Mouse (Mus musculus): ENCODE data around the gene Rad51b. TPM values are rescaled to one million over a fixed set of nuclear protein-coding genes. Genes with fewer than 3 reads are reported as not detected.

Rad51b gene
- total and polyA plus RNA-seq, 3 experiments = 6.5 to 8.6 (median 8.5) TPM

DNA sequence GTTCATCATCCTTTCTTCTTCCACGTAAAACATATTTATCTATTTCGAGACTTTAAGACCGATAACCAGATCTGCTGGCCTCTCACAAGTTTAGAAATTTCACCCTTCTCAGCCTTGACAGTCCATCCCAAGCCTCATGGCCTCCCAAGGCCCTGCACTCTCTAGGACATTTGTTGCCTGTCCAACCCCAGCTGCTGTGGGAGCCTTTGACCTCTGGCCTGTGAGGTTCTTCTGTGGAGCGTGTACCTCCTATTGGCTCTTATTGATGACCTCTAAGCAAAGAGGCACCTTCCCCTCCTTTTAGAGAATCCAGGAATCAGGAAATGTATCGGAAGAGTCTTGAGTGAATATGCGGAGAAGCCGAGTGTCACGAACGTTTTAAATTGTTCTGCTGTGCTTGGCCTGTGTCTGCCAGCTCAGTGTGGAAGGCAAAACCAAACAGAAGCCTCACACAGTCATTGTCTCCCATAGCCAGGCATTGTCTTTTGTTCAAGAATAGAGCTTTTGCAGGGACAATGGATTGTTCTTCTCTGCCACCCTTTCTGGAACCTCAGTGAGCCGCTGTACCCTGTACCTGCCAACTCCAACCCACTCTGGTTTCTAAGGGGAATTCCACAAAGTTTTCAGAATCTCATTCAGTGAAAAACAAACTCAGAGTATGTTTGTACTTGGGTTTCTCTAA, 215.3 kb downstream of the Rad51b start:
- H3K27ac ChIP-seq (ENCODE audit: insufficient read depth, low read depth) = no peak overlapping the region
- no peaks in the 10 kb centered on the region for H3K27me3 ChIP-seq (replicated peaks)
- H3K9me3 ChIP-seq (replicated peaks; ENCODE audit: low read length) = no peaks in the 10 kb centered on the region
- in situ Hi-C loops (cut with MboI; ENCODE audit: low pct_ligation_motif_present, low pct_unique_long_range_greater_than_20kb, low sequenced_read_pairs) (no loop called here), dilution Hi-C loops (cut with MboI; ENCODE audit: extremely low pct_ligation_motif_present, extremely low pct_unique_long_range_greater_than_20kb, low sequenced_read_pairs) (no loop called here)
- no peak overlapping the region for H3K4me2 ChIP-seq (ENCODE audit: insufficient read depth, low read depth, poor library complexity, severe bottlenecking)
- no peak overlapping the region for H3K4me3 ChIP-seq (replicated peaks in 1 of 3; ENCODE audit: low read depth in 2 of 3, low read length in 2 of 3, poor library complexity in 1 of 3)
- peaks cover 0 to 18% of the 10 kb centered on the region in 2 experiments for H3K36me3 ChIP-seq (replicated peaks in 1 of 2; ENCODE audit: control insufficient read depth in 1 of 2, insufficient read depth in 1 of 2, low read length in 1 of 2)
- peaks cover 11 to 25% of the 10 kb centered on the region in 2 experiments; a peak in 3 of 4 replicates for H3K4me1 ChIP-seq (ENCODE audit: control insufficient read depth in 1 of 2, insufficient read depth in 2 of 2)
- TF ChIP-seq NELFE (IDR thresholded peaks at IDR 0.05; ENCODE audit: low read depth, low read length) (no peak), E2F4 (IDR thresholded peaks at IDR 0.05; ENCODE audit: insufficient replicate concordance, low read depth, low read length) (no peak), RCOR1 (conservative IDR thresholded peaks at IDR 0.05; ENCODE audit: low read depth, low read length) (no peak), ZNF384 (IDR thresholded peaks at IDR 0.05; ENCODE audit: low read depth, low read length) (no peak), POLR2A (IDR thresholded peaks at IDR 0.05; ENCODE audit: low read depth, low read length) (no peak), KAT2A (IDR thresholded peaks at IDR 0.05; ENCODE audit: insufficient replicate concordance, low read length) (no peak), USF1 (IDR thresholded peaks at IDR 0.05; ENCODE audit: low read depth, low read length) (no peak), POLR2AphosphoS2 (IDR thresholded peaks at IDR 0.05; ENCODE audit: low read depth, low read length) (no peak)
- H3K79me2 ChIP-seq (replicated peaks; ENCODE audit: control insufficient read depth, extremely low read depth, insufficient read depth, poor library complexity, severe bottlenecking) = no peaks in the 10 kb centered on the region
- no peak for DNase-seq (ENCODE audit: extremely low read depth)
- no peak overlapping the region for H3K9ac ChIP-seq (ENCODE audit: insufficient read depth, low read depth)

DNA sequence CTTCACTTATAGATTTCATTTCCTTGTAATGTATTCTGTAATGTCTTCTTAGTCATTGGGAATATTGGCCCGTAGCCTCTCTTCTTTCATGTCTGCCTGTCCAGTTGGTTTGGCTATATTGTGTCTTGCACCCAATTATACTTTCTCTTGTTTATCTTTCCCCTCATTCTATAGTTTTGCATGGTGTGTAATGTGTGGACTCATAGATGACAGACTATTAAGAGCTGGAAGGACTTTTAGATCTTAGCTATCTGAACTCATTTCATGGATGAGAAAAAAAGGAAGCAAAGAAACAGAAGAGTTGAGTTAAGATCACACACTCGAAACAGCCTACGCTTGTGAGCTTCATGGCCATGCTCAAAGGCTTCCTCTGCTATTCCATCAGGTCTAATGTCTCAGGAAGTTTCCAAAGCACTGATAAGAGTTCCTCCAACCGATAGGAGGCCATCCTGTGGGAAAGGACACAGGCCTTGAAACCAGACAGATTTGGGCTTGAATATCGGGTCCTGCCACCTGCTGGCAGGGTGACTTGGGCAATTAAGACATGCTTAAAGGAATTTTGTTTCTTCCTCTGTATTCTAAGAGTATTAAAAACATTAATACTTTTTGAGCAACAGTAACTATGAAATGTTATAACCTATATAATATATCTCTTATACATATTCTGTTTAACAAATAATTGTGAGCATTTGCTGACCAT, 216.1 kb downstream of the Rad51b start:
- no peak overlapping the region for H3K4me2 ChIP-seq (ENCODE audit: insufficient read depth, low read depth, poor library complexity, severe bottlenecking)
- H3K9ac ChIP-seq (ENCODE audit: insufficient read depth, low read depth) = no peak overlapping the region
- no peak for DNase-seq (ENCODE audit: extremely low read depth)
- H3K36me3 ChIP-seq (replicated peaks in 1 of 2; ENCODE audit: control insufficient read depth in 1 of 2, insufficient read depth in 1 of 2, low read length in 1 of 2) = peaks cover 0 to 11% of the 10 kb centered on the region in 2 experiments
- in situ Hi-C loops (cut with MboI; ENCODE audit: low pct_ligation_motif_present, low pct_unique_long_range_greater_than_20kb, low sequenced_read_pairs) (no loop called here), dilution Hi-C loops (cut with MboI; ENCODE audit: extremely low pct_ligation_motif_present, extremely low pct_unique_long_range_greater_than_20kb, low sequenced_read_pairs) (no loop called here)
- peak; percentile 14 to 46; a peak in 3 of 4 replicates for TF ChIP-seq CTCF (conservative IDR thresholded peaks at IDR 0.05 in 1 of 2, IDR thresholded peaks at IDR 0.05 in 1 of 2; ENCODE audit: low read depth in 2 of 2, low read length in 2 of 2)
- peak; percentile 43 for TF ChIP-seq SMC3 (IDR thresholded peaks at IDR 0.05; ENCODE audit: low read depth, low read length)
- no peak for TF ChIP-seq USF2 (conservative IDR thresholded peaks at IDR 0.05; ENCODE audit: low read depth, low read length)
- no peaks in the 10 kb centered on the region for H3K79me2 ChIP-seq (replicated peaks; ENCODE audit: control insufficient read depth, extremely low read depth, insufficient read depth, poor library complexity, severe bottlenecking)
- H3K27me3 ChIP-seq (replicated peaks) = no peaks in the 10 kb centered on the region
- H3K4me3 ChIP-seq (replicated peaks in 1 of 3; ENCODE audit: low read depth in 2 of 3, low read length in 2 of 3, poor library complexity in 1 of 3) = no peak overlapping the region
- H3K9me3 ChIP-seq (replicated peaks; ENCODE audit: low read length) = no peaks in the 10 kb centered on the region
- no peak overlapping the region for H3K27ac ChIP-seq (ENCODE audit: insufficient read depth, low read depth)
- H3K4me1 ChIP-seq (ENCODE audit: control insufficient read depth in 1 of 2, insufficient read depth in 2 of 2) = peaks cover 8 to 22% of the 10 kb centered on the region in 2 experiments; a peak in 3 of 4 replicates

DNA sequence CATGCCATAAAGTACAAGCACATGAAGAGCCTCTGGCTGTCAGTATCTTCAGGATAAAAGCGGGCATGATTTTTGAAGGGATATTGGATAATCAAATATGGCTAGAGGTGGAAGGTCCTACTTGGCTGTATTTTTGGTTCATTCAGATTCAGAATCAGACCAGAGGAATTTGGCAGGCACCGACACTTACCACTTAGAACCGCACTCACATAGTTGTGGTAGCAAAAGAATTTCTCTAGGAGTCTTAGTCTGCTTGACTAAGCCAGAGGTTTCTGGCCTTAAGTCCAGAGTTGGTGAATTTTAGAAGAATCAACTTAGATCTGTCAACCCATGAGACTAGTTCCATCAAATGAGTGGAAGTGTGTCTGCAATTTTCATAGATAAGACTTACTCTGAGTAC, 217.6 kb downstream of the Rad51b start:
- DNase-seq (ENCODE audit: extremely low read depth) = no peak
- Histone ChIP-seq H3K4me3 (replicated peaks in 1 of 3; ENCODE audit: low read depth in 2 of 3, low read length in 2 of 3, poor library complexity in 1 of 3) (no peak overlapping the region), H3K9ac (ENCODE audit: insufficient read depth, low read depth) (no peak overlapping the region), H3K27me3 (replicated peaks) (no peaks in the 10 kb centered on the region), H3K4me2 (ENCODE audit: insufficient read depth, low read depth, poor library complexity, severe bottlenecking) (no peak overlapping the region), H3K27ac (ENCODE audit: insufficient read depth, low read depth) (no peak overlapping the region), H3K9me3 (replicated peaks; ENCODE audit: low read length) (no peaks in the 10 kb centered on the region), H3K4me1 (ENCODE audit: control insufficient read depth in 1 of 2, insufficient read depth in 2 of 2) (peaks cover 8 to 20% of the 10 kb centered on the region in 2 experiments; a peak in 3 of 4 replicates), H3K79me2 (replicated peaks; ENCODE audit: control insufficient read depth, extremely low read depth, insufficient read depth, poor library complexity, severe bottlenecking) (no peaks in the 10 kb centered on the region), H3K36me3 (replicated peaks in 1 of 2; ENCODE audit: control insufficient read depth in 1 of 2, insufficient read depth in 1 of 2, low read length in 1 of 2) (peaks cover 0 to 9% of the 10 kb centered on the region in 2 experiments)
- dilution Hi-C loops (cut with MboI; ENCODE audit: extremely low pct_ligation_motif_present, extremely low pct_unique_long_range_greater_than_20kb, low sequenced_read_pairs) = no loop called here
- in situ Hi-C loops (cut with MboI; ENCODE audit: low pct_ligation_motif_present, low pct_unique_long_range_greater_than_20kb, low sequenced_read_pairs) = no loop called here
- TF ChIP-seq CHD2 (IDR thresholded peaks at IDR 0.05; ENCODE audit: low read length) = no peak
- TF ChIP-seq POLR2AphosphoS2 (IDR thresholded peaks at IDR 0.05; ENCODE audit: low read depth, low read length) = no peak
- TF ChIP-seq POLR2A (IDR thresholded peaks at IDR 0.05; ENCODE audit: low read depth, low read length) = no peak
- TF ChIP-seq RAD21 (IDR thresholded peaks at IDR 0.05; ENCODE audit: low read depth, low read length) = no peak
- TF ChIP-seq USF2 (conservative IDR thresholded peaks at IDR 0.05; ENCODE audit: low read depth, low read length) = no peak
- no peak for TF ChIP-seq RCOR1 (conservative IDR thresholded peaks at IDR 0.05; ENCODE audit: low read depth, low read length)
- no peak for TF ChIP-seq MAX (IDR thresholded peaks at IDR 0.05; ENCODE audit: low read length)
- no peak for TF ChIP-seq NRF1 (IDR thresholded peaks at IDR 0.05; ENCODE audit: low read depth, low read length)
- TF ChIP-seq PAX5 (IDR thresholded peaks at IDR 0.05; ENCODE audit: low read length) = no peak
- TF ChIP-seq CTCF (conservative IDR thresholded peaks at IDR 0.05 in 1 of 2, IDR thresholded peaks at IDR 0.05 in 1 of 2; ENCODE audit: low read depth in 2 of 2, low read length in 2 of 2) = no peak
- no peak for TF ChIP-seq MYC (IDR thresholded peaks at IDR 0.05; ENCODE audit: low read depth, low read length)
- no peak for TF ChIP-seq USF1 (IDR thresholded peaks at IDR 0.05; ENCODE audit: low read depth, low read length)
- no peak for TF ChIP-seq NELFE (IDR thresholded peaks at IDR 0.05; ENCODE audit: low read depth, low read length)
- no peak for TF ChIP-seq UBTF (IDR thresholded peaks at IDR 0.05; ENCODE audit: low read depth, low read length)
- TF ChIP-seq JUND (conservative IDR thresholded peaks at IDR 0.05; ENCODE audit: low read depth, low read length) = no peak
